Mouse (Mus musculus): ENCODE results near the gene Lefty1. TPM values are rescaled to one million over a fixed set of nuclear protein-coding genes. Genes with fewer than 3 reads are reported as not detected.

Lefty1 gene
- not detected for total RNA-seq (2023)

DNA sequence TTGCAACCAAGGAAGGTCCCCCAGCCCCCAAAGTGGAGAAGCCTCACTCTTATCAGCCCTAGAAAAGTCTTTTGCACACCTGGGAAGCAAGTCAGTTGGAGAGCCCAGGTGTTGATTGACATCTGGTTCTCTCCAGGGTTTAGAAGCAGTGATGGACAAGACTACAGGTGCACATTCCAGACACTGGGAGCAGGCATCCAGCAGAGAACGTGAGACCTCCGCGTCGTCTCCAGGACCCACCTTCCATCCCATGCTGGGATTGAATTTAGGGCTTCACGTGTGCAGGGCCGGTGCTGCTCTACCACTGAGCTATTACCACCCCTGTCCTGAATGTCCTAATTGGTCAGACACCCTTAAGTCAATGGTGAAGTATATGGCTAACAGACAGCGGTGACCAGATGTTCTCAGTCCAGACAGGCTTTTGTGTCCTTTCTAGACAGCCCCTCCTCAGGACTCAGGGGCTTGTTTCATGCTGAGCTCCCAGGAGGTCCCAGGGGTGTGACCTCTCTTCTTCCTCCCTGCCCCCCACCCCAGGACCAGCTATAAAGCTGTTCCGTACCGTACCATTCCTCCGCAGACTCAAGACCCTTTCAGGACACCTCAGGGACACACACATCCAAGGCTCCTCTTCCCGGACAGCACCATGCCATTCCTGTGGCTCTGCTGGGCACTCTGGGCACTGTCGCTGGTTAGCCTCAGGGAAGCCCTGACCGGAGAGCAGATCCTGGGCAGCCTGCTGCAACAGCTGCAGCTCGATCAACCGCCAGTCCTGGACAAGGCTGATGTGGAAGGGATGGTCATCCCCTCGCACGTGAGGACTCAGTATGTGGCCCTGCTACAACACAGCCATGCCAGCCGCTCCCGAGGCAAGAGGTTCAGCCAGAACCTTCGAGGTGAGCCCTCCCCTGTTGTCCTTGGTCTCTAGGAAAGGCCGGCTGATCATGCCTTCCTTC lies at the start of gene Lefty1:
Gene Lefty1 (plus strand): TSS at position 556 of the 953 bp plus-strand sequence.

DNA sequence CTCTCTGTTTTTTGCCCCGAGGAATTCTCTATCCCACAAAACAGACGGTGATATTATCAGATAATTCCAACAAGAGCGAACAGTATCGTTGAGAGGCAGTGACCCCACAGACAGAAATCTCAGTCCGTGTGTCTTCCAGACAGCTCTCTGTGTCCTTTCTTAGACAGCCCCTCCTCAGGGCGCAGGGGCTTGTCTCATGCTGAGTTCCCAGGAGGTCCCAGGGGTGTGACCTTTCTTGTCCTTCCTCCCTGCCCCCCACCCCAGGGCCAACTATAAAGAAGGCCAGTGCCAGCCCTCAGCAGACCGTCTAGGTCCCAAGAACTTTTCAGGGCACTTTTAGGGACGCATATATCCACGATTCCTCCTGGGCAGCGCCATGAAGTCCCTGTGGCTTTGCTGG lies 42.0 kb upstream of the Lefty1 start, which contains the start of gene Lefty2:
Gene Lefty2 (plus strand): TSS at position 301 of the 400 bp plus-strand sequence.

DNA sequence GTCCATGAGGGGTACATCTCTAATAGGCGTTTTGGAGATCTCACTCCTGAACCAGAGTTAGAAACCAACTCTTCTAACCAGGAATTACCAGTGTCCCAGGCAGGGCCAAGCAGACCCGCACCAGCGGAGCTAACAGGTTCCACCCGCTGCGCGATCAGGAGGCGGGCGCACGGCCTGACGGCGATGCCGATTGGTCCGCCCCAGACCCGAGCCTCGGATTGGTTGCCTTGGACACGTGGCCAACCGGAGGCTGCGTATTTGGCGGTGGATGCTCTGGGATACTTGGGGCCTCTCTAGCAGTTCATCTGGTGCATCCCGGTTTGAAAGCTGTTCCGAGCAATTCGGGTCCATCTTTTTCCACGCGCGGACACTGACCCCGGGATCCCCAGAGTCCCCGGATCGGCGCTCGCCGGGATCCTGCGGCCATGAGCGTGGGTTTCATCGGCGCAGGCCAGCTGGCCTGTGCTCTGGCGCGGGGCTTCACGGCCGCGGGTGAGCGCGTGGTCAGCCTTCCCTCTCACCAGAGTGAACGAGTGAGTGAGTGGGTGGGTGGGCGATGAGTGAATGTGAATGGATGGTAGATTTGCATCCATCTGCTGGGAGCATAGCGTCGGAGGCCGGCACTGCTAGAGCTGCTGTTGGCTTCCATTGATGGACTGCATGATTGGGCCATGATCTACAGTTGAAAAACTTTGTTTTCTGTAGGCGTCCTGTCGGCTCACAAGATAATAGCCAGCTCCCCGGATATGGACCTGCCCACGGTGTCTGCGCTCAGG lies 30.6 kb upstream of the Lefty1 start, which contains the start of gene Pycr2:
Gene Pycr2 (plus strand): TSS at position 255 of the 776 bp plus-strand sequence.

DNA sequence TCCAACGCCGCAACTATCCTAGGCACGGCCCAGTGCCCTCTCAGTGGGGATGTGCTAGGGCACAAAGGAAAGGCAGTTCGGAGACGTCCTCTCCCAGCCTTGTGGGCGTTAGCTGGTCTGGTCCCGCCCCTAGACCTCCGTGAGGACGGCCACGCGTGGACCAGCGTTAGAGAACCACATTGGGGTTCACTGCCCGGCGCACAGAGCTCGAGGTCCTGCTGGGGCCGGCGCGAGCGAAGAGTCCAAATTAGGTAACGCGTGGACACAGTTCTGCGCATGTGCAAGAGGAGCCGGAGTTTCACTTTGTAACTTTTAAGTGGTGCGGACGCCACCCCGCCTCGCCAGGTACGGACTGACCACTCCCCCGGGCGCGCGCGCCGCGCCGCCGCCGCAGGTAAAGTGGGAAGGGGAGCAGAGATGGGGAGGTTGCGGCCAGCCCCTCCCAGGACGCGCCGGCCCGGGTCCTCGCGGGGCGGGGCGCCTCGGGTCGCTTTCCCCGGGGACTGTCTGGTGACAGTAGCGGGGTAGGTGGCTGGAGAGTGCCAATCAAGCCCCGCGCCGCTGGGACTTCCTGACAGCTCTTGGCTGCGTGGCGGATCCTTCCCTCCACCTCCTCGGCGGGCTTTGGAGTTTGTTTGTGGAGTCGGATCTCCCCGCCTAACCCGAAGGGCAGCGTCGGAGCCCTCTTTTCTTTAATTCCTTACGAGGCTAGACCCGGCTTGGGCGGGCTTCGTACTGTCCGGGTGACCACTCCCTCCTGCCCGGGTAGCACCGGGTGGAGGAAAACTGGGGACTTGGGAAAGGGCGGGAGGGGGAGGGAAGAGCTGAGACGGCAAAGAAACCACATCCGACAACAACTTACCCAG lies 7.6 kb downstream of the Lefty1 start, which contains the start of gene Tmem63a:
Gene Tmem63a (plus strand): TSS at position 179 of the 866 bp plus-strand sequence.

Other genes with a start within 250 kb of the Lefty1 start
- not detected for gene Mixl1, start 238.0 kb upstream of the Lefty1 start, total RNA-seq (2023)
- gene Acbd3, start 209.0 kb upstream of the Lefty1 start, total RNA-seq (2023), result 10 to 100 TPM; 48.9 to 51.3 TPM
- gene H3f3a, start 121.1 kb upstream of the Lefty1 start, total RNA-seq (2023), result 100 to 1,000 TPM; 643 to 664 TPM
- gene Sde2, start 83.9 kb upstream of the Lefty1 start, total RNA-seq (2023), result 10 to 100 TPM; 48.1 to 53.3 TPM
- gene Lefty2, start 41.9 kb upstream of the Lefty1 start, total RNA-seq (2023), result not detected
- gene Pycr2, start 30.7 kb upstream of the Lefty1 start, total RNA-seq (2023), result 10 to 100 TPM; 50.7 to 51.5 TPM
- gene Tmem63a, start 7.3 kb downstream of the Lefty1 start, total RNA-seq (2023), result 10 to 100 TPM; 57.7 to 60.3 TPM
- 10 to 100 TPM; 55.7 to 67.2 TPM for gene Ephx1, start 85.9 kb downstream of the Lefty1 start, total RNA-seq (2023)
- not detected for gene 9130409I23Rik, start 116.2 kb downstream of the Lefty1 start, total RNA-seq (2023)
- 10 to 100 TPM; 29.1 to 38.3 TPM for gene Nvl, start 209.2 kb downstream of the Lefty1 start, total RNA-seq (2023)
- 10 to 100 TPM; 18.0 to 21.4 TPM for gene Cnih4, start 209.7 kb downstream of the Lefty1 start, total RNA-seq (2023)

All from T-cell, adult 66 days (primary cell).